Mouse (Mus musculus) heart, postnatal 0 days (tissue): ENCODE measurements around the gene Cwc27. TPM values are rescaled to one million over a fixed set of nuclear protein-coding genes. Genes with fewer than 3 reads are reported as not detected.

Experiments
- ATAC-seq: fragments of 200-750 bp; cut with Nextera tagmentation; 2 replicates; pipeline ENCODE4 v1.8.0; 2017; ENCODE audit warnings: low read depth, moderate number of reproducible peaks, moderate library complexity; ENCODE audit not compliant: insufficient read depth
- DNase-seq: peaks from one replicate; pipeline ENCODE4 v3.0.0-alpha.2; 2016; ENCODE audit warnings: low spot score
- H3K27ac ChIP-seq: fragments of 300-500 bp; sonication (generic); 2 replicates; pipeline ENCODE4 v1.5.1; 2014; ENCODE audit warnings: low read depth, mild to moderate bottlenecking
- H3K27me3 ChIP-seq: fragments of 300-500 bp; sonication (generic); 2 replicates; pipeline ENCODE4 v1.6.1; 2014; ENCODE audit warnings: low read length, mixed read lengths; ENCODE audit not compliant: control insufficient read depth, insufficient read depth
- H3K36me3 ChIP-seq: fragments of 300-500 bp; sonication (generic); replicated peaks from 2 replicates; pipeline ENCODE4 v1.6.1; 2014; ENCODE audit warnings: low read length, mixed read lengths; ENCODE audit not compliant: control insufficient read depth, insufficient read depth
- H3K4me1 ChIP-seq: fragments of 300-500 bp; sonication (generic); 2 replicates; pipeline ENCODE4 v1.6.1; 2014; ENCODE audit warnings: antibody characterized with exemption; ENCODE audit not compliant: control insufficient read depth, insufficient read depth
- H3K4me2 ChIP-seq: fragments of 300-500 bp; sonication (generic); 2 replicates; pipeline ENCODE4 v1.6.1; 2014; ENCODE audit warnings: low read depth, mild to moderate bottlenecking, low read length, moderate library complexity
- H3K4me3 ChIP-seq: fragments of 300-500 bp; sonication (generic); 2 replicates; pipeline ENCODE4 v1.5.1; 2014; ENCODE audit warnings: low read depth, low read length
- H3K9ac ChIP-seq: fragments of 300-500 bp; sonication (generic); replicated peaks from 2 replicates; pipeline ENCODE4 v1.6.1; 2014; ENCODE audit warnings: low read depth, low read length, mixed read lengths
- H3K9me3 ChIP-seq: fragments of 300-500 bp; sonication (generic); replicated peaks from 2 replicates; pipeline ENCODE4 v1.6.1; 2016; ENCODE audit warnings: low read length; ENCODE audit not compliant: control insufficient read depth
- CTCF ChIP-seq: IDR thresholded peaks from 2 replicates; pipeline ENCODE4 v1.5.1; 2016; ENCODE audit warnings: antibody characterized with exemption, control low read depth, low read depth
- EP300 ChIP-seq: IDR thresholded peaks from 2 replicates; pipeline ENCODE4 v1.6.1; 2016; ENCODE audit warnings: antibody characterized with exemption, low read depth
- WGBS: fragments of 180-500 bp; shearing (Covaris S2); extraction: QIAGEN DNeasy Blood & Tissue Kit; methylation state at CpG from one replicate; pipeline ENCODE4 v1.1.7; 2014; 5-methylcytosine and 5-hydroxymethylcytosine counted together
- polyA plus RNA-seq: library from polyadenylated mRNA; unstranded; fragments of >200 nt; fragmentation: Nextera tagmentation; extraction: Ambion mirVana; gene quantifications from 2 replicates; pipeline ENCODE4 v1.2.1, GENCODE M21; 2015
- total RNA-seq: library from RNA; depleted of rRNA; stranded (reverse); fragments of >200 nt; gene quantifications from 2 replicates; pipeline ENCODE4 v1.2.3, GENCODE M21; 2014; ENCODE audit warnings: low replicate concordance

Cwc27 gene
- total and polyA plus RNA-seq, 2 experiments from 2014 or later: 21.4 to 26.5 TPM

DNA sequence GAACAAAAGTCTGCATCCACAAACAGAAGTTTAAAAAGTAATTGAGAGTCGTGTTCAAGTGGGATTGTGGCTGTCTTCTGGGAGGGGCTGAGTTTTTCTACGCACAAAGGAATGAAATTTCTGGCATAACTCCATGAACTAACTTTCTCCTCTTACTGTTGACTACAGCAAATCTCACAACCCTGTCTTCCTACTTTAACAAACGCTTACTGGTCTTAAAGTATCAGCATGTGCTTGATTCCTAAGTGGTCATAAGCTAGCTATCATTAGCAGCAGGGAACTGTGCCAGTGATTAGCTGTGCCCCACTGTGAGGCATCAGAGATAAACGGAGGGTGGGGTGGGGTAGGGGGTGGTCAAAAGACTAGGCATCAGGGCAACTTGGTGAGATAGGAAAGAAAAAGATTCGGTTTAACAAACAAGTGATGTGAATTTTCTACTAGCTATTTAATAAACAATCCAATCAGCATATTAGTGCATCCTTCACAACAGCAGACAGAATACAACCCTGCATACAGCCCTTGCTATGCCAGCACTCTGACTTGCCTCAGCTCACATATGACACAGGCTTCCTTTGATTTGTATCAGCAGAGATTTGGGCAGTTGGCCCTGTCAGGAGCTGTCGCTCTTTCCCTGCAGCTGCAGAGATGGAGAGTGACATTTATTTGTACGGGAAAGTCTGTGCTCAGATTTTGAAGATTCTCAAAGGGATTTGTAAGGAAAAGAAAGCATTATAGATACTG, 184.3 kb downstream of the Cwc27 start:
- Histone ChIP-seq H3K4me1 (peaks cover 32% of the 10 kb centered on the region), H3K36me3 (no peaks in the 10 kb centered on the region), H3K27me3 (no peaks in the 10 kb centered on the region), H3K9ac (no peak overlapping the region), H3K27ac (peak overlapping the region; percentile 88), H3K4me2 (peak overlapping the region; percentile 8; the same call in 1 of the 2 replicates), H3K4me3 (no peak overlapping the region), H3K9me3 (no peaks in the 10 kb centered on the region)
- 23% methylated on average over 7 of the region's 7 CpGs for WGBS
- DNase-seq (peak; percentile 88), ATAC-seq (peak; percentile 75)
- TF ChIP-seq EP300 (peak; percentile 94), CTCF (no peak)

DNA sequence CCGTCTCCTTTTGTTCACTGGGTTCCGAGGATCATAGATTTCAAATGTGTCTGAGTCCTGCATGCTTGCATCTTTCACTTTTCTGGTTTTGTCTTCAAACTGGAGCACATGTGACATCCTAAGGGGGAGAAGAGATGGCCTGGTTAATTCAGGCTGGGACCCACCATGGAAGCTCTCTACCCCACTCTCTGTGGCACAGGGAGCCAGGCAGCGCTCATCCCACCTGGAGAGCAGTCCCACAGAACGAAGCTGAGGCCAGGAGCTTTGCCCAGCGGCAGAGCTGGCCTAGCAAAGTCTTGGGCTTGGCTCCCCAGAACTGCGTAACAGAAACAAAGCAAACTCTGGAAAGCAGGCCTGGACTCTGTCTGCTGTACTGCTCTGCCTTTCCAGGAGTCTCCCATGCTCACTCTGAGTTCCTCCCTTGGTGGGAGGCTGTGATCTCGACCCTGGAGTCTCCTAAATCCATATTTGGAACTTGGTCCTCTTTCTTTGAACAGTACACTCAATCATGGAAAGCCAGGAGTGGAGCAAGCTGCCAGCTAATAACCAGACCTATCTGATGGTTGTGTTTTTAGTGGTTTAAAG, 185.2 kb downstream of the Cwc27 start:
- TF ChIP-seq EP300: no peak
- TF ChIP-seq CTCF: no peak
- Histone ChIP-seq H3K4me2 (no peak overlapping the region), H3K9me3 (no peaks in the 10 kb centered on the region), H3K27ac (peak overlapping the region; percentile 88), H3K4me1 (peaks cover 32% of the 10 kb centered on the region), H3K4me3 (no peak overlapping the region), H3K9ac (no peak overlapping the region), H3K27me3 (no peaks in the 10 kb centered on the region), H3K36me3 (no peaks in the 10 kb centered on the region)
- WGBS: 60% methylated on average over 7 of the region's 7 CpGs
- ATAC-seq (no peak), DNase-seq (no peak)

DNA sequence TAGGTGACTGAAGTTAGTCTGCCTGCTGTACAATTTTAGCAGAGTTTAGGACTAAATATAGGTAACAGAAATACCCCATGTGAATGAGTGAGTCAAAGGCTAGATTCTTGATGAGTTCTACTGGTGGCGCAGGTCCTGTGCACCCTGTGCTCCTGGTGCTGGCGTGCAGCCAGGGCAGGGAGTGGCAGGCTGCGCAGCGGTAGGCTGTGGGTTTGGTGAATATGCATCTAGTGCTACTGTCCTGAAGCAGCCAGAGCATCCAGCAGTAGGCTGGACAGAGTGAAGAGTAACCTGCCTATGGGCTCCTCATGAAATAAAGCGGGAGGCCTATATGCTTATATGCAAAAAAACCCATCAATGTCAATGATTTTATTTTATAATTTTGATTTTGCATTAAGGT, 186.1 kb downstream of the Cwc27 start:
- Histone ChIP-seq H3K9ac (no peak overlapping the region), H3K4me3 (no peak overlapping the region), H3K4me1 (peaks cover 26% of the 10 kb centered on the region), H3K9me3 (no peaks in the 10 kb centered on the region), H3K27ac (0 out of 2 replicates have a peak overlapping the region, but pooled peaks have one; percentile 7), H3K27me3 (no peaks in the 10 kb centered on the region), H3K4me2 (no peak overlapping the region), H3K36me3 (no peaks in the 10 kb centered on the region)
- TF ChIP-seq EP300 (no peak), CTCF (no peak)
- ATAC-seq (peak; percentile 30; the same call in 1 of the 2 replicates), DNase-seq (no peak)
- 52% methylated on average over 5 of the region's 5 CpGs for WGBS

DNA sequence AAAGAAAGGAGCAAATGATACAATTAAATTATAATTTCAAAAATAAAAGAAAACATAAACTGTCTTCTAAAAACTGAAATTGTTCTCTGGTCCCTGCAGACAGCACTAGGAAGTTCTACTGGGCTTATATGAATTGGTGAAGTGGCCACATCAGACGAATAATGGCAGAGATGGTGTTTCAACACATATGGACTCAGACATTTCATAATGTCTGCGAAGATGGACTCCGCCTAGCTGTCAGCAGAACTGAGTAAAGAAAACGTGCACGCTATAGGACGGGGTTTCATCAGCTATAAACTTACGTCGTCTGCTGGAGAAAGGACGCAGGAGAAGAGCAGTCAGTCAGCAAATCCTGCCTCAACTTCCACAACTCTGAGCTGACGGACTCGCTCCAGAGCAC, 187.3 kb downstream of the Cwc27 start:
- H3K4me3 ChIP-seq: no peak overlapping the region
- 91% methylated on average over 11 of the region's 11 CpGs for WGBS
- ATAC-seq: no peak
- H3K9me3 ChIP-seq: no peaks in the 10 kb centered on the region
- H3K4me1 ChIP-seq: peaks cover 20% of the 10 kb centered on the region
- H3K27ac ChIP-seq: no peak overlapping the region
- no peak for DNase-seq
- TF ChIP-seq CTCF: no peak
- no peak for TF ChIP-seq EP300
- no peak overlapping the region for H3K9ac ChIP-seq
- H3K27me3 ChIP-seq: no peaks in the 10 kb centered on the region
- H3K36me3 ChIP-seq: 0 out of 2 replicates have a peak, but pooled peaks cover 4% of the 10 kb centered on the region
- H3K4me2 ChIP-seq: no peak overlapping the region

DNA sequence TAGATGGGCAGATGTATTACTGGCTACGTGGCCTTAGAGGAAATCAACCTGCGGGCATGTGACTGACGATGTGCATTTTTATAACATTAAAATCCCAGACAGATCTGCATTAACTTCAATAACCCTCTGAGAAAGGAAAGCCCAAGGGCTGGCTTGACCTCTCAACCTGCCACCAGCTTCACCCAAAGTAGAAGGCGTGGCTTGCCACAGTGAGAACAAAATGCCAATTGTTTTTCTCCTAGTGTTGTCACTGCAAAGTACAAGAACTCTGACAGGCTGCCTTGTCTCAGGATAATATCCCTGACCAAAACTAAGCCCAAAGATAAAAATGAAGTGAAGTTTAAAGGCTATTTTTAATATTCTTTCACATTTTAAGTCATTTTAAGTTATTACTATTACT, 188.9 kb downstream of the Cwc27 start:
- Histone ChIP-seq H3K9me3 (no peaks in the 10 kb centered on the region), H3K27me3 (no peaks in the 10 kb centered on the region), H3K4me3 (no peak overlapping the region), H3K27ac (peak overlapping the region; percentile 77), H3K4me1 (peaks cover 20% of the 10 kb centered on the region), H3K4me2 (no peak overlapping the region), H3K36me3 (0 out of 2 replicates have a peak, but pooled peaks cover 4% of the 10 kb centered on the region), H3K9ac (no peak overlapping the region)
- no peak for TF ChIP-seq EP300
- TF ChIP-seq CTCF: no peak
- 0 out of 2 replicates have a peak, but pooled peaks have one; percentile 4 for ATAC-seq
- WGBS: 33% methylated on average over 4 of the region's 4 CpGs
- no peak for DNase-seq
